Mouse (Mus musculus) kidney, adult 8-10 months (tissue): ENCODE measurements at regions not wholly inside any gene's neighbourhood (a gene's known extent, or its start where the extent isn't known, plus 50 kb on each side); places are given as distances from the start of the nearest gene placed in this dataset.

Experiments used
- DNase-seq, 2 experiments: peaks; one replicate each; pipeline ENCODE4 v3.0.0; 2022

DNA sequence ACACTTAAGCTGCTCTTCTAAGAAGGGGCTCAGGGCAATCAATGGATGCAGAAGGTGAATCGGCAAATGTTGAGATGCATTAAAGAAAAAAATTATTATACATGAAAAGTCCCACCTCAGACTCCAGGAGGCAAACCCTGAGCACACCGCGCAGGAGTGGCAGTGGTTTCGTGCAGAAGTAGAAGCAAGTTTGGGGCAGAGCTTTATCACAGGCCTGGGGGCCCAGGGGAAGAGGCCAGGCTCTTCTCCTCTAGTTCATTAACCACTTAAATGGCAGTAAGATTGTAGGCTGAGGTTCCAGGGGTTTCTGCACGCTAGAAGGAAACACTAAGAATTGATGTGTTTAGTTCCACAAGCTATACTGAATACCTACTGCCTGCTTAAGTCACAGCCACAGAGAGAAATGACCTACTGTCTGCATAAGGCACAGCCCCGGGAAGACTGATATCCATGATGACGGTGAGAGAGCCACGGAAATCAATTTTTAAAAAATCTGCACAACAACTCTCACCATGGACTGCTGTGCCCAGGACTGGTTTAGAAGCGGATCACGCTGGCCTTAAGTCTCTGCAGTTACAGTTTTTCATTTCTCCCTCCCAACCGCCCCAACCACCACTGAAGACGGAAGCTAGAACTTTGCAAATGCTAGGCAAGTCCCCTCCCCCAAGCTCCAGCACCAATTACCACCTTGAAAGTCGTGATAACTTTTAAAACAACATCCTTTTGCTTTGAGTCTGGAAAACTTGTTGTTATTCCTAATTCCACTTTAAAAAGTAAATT is 132.2 kb upstream of the Lef1 start:
- no peak for DNase-seq

DNA sequence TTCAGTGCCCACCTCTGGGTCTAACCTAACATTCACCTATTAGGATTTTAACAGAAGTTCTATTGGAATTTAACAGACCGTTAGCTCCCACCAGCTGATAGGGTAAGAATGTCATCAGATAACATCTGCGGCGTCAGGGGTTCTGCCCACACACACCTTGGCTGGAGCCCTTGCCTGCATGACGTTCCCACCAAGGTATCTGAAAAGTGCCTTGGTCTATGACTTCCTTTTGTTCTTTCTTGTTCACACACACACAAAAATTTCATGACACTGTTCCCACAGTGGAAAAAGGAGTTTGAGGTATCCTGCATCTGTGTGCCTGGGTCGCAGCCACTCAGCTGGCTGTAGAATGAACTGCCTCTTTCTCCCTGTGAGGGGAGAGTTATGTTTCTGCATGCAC is 134.1 kb upstream of the Lef1 start:
- DNase-seq, result no peak

DNA sequence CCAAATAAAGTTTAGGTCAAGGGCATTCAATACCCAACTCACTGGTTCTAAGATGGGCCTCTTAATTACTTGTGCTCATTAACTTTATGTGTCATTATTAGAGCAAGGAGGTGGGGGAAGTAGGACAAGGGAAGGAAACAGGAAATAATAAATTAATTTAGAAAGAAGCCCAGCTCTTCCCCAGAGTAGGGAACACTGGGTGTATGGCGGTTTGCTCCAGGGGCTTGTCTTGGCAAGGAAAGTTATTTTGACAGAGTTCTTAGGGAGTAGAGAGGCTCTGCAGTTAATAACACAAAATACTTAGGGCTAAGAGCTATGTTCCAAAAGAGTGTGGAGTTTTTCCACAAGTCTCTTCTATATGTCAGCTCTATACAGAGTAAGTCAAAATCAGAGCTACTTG is 135.0 kb upstream of the Lef1 start:
- no peak for DNase-seq

DNA sequence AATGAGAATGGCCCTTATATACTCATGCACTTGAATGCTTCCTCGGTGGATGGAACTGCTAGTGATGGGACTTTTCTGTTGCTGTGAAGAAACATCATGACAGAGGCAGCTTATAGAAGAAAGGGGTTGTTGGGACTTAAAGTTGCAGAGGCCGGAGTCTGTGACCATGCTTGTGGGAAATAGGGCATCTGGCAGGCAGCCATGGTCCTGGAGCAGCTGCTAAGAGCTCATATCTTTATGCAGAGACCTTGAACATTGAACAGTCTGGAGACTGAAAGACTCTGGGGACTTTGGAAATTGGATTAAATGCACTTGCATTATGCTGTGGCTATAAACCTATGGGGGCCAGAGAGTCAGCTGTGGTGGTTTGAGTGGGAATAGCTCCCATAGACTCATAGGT is 138.1 kb upstream of the Lef1 start:
- no peak for DNase-seq

DNA sequence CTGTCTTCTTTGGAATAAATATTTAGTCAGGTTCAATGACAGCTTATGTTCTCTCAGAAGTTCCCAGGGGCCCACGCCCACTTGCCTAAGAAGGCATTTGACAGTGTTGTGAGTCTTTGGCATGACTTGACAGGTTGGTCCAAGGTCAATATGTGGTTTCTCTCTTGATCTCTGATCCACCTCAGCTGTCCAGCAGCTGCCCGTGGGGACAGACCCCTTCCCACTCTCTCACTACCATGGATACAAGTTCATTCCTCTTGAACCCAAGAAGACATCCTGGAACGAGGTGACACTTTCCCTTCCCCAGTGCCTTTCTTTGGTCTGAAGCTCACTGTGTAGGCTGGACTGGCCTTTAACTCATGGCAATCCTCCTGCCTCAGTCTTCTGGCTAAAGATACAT is 145.0 kb upstream of the Lef1 start:
- DNase-seq, result no peak

DNA sequence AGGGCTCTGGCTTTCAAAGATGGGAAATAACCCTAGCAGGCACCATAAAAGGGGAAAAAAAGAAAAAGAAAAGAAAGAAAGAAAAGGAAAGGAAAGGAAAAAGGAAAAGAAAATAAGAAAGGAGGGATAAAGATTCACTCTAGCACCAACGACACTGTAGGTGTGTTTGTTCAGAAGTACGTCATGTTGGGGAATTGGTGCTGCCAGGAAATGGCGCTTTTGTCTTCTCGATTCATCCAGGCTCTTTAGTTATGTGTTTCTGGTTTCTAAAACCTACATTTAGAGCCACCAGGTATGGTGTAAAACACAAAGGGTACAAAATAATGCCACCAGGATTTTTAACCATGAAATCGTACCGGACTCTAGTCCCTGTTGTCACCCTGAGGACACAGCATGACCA is 146.2 kb upstream of the Lef1 start:
- no peak for DNase-seq

DNA sequence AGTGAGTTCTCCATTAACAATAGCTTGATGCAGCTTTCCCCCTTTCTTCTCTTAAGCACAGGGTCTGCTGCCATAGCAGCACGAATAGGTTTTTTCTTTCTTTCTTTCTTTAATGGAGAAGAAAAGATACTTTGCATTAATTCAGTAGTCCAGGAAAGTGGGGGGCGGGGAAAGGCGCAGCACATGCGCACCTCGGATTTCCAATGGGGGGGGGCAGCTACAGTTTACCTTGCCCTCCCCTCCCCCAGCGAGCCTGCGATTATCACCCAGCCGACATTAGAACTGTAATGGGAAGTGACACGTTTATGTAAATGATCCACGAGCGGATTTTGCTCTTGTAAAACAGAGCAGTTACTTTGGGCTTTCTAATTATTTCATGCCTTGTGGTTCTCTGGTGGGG is 146.6 kb upstream of the Lef1 start:
- DNase-seq, result no peak

DNA sequence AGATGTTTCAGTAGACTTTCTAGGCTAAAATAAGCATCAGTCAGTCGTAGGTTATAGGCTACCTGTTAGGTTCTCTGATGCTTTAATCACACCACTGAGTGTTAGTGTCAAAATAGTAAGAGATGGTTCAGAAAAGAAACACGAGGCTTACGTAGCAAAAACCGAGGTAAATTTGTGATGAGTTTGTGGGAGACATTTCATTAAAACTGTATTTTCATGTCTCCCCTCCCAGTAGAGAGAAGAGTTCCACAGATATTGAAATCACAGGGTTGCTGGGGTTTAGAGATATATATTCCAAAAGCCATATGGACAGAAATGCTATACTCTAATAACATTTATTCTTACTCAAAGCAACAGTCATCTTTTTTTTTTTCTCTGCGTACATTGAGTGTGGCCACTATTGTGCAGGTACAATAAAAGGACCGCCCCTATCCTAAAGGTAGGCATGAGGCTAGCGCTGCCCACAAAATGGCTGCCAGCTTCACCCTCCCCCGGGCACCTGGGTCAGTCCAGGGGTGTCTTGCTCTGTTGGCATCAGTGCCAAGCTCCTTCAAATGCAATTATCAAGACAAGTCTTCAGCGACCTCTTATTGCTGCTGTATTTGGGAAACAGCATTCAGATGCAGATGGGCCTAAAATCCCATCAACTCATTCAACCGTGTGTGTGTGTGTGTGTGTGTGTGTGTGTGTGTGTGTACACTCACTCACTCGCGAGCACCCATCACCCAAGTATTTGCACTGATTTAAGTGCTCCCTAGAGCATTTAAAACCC is 147.4 kb upstream of the Lef1 start:
- no peak for DNase-seq

DNA sequence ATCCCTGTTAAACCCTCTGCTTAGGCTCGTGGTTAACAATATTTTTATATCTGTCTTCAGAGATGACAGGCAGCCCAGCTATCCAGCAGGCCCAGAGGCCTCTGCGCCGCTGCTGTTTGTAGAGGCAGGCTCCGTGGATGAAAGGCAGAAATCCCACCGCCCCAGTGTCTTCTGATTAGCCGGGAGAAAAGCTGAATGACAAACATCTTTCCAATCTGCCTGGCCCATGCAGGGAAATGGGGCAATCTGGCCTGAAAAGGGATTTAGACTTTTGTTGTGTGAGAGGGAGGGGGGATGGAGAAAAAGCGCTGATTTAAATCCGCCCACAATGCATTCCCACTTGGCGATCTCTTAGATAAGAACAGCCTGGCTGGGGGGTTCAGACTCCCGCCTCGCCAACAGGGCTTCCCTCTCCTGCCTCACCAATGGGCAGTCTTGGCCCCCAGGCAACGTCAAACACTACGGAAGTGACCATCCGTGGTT is 148.1 kb upstream of the Lef1 start:
- no peak for DNase-seq

DNA sequence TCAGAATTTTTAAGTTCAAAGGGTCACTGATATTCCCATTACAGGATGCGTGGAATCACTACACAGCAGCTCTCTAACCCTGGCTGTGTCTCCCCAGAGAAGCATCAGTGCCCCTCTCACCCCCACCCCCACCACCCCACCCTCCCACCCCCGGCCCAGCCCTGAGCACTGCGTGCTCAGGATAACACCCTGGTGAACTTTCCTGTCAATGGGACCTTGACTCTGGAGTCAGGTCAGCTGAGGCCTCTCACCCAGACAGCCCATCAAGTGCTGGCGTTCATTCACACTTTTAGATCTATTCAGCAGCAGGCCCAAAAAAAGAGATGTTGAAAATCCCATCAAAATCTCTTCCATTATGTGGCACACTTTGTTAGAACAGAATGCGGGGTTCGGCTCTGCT is 148.6 kb upstream of the Lef1 start:
- DNase-seq, result no peak

DNA sequence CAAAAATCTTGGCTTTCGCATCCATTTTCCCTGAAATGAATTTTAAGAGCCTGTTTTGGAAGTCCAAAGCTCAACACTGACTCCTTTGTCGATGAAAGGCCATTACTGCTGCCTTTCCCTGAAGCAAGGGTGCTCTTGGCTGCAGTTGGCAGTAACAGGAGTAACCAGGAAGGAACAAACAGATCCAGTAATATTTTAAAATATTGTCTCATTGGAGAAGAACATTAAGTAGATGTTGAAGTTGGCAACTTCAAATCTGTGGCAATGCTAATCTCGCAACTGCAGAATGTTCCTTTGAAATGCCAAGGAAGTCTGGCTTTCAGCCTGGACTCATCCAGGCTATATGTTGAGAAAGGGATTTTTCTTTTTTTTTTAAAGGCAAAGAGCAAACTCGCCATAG is 154.3 kb upstream of the Lef1 start:
- DNase-seq, result no peak

DNA sequence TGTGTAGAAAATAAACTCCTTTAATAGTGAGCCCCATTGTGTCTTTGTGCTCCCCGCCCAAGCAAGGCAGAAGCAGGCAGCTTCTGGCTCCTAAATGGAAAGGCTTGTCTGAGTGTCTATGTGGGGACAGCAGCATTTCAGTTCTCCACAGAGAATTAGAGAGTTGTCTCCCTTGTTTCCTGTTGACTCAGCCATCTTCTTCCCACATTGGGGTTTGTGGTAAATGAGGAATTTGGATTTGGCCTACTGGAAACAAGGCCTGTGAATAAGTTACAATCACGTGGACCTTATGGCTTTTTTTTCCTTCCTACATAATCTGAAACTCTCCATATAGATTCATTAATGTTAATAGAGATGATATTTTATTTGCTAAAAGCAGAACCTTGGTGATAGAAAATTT is 158.9 kb upstream of the Lef1 start:
- no peak for DNase-seq

DNA sequence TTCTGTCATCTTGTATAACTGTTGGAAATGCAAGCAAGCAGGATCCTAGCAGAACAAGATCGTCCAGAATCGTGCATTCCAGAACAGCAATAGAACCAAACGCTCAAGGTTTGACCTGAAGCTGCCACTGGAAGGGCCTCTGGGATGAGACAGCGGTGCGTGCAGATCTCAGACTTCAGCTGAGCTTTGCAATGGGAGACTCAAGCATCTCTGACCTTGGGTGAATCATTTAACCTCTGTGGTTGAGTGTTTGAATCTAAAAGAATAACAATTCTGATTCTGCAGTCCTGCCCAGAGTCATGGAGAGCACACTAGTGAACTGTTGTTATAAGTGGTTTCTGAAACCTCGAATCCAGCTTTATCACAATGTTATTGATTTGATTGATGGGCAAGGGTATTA is 159.4 kb upstream of the Lef1 start:
- DNase-seq, result no peak

DNA sequence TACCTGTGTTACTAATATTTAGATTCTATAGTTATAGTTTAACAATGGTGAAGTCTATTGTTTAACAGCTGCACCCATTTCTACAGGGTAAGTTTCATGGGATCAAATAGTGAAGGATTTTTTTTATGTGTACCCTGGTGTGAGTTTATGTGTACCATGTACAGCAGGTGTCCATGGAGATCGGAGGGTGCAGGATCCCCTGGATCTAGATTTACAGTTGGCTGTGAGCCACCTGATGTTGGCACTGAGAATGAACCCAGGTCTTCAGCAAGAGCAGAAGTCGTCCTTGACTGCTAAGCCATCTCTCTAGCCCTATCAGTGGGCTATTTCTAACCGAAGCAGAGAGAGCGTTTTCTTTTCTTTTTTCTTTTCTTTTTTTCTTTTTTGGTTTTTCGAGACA is 162.4 kb upstream of the Lef1 start:
- no peak for DNase-seq

DNA sequence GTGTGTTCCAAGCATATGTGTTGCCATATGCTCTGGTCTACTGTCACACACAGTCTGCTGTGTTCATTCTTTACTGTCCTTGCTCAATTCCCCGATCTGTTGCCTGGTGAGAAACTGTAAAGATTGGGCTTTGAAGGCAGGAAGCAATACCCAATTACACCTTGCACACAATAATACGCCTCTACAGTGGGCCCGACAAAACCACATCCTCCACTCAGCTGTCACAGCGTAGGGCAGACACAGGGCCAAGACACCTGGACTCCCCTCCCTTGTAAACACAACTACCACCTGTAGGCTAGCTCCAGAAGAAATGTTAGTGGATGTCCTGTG is 163.0 kb upstream of the Lef1 start:
- DNase-seq, result no peak

DNA sequence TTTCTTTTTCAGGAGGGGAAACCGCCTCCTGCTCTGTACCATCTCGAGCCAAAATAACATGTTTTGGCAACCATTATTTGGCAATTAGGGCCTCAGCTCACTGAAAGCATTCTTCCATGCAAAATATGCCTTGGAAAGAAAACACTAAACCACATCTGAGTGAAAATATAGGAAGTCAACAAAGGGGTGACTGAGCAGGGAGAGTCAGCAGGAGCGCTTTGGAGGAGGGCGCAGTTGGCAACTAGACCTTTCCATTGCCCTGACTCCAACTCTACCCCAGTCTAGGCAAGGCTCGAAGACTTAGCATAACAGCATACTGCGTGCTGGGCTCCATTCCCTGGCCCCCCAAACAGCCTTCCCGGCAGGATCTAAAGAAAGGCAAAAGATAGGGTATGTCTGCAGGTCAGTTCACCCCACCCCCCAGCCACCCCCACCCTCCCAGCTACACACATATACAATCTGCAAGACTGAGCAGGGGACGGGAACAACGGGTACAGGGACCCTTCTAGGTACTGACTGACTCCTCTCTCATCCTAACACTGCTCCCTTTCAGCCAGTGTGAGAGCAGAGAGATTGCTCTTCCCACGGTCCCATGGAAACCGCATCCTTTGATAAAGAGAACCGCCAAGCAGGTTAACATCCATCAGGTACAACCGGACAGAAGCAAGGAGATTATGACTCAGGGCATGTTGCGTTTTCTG is 163.5 kb upstream of the Lef1 start:
- DNase-seq, result no peak

DNA sequence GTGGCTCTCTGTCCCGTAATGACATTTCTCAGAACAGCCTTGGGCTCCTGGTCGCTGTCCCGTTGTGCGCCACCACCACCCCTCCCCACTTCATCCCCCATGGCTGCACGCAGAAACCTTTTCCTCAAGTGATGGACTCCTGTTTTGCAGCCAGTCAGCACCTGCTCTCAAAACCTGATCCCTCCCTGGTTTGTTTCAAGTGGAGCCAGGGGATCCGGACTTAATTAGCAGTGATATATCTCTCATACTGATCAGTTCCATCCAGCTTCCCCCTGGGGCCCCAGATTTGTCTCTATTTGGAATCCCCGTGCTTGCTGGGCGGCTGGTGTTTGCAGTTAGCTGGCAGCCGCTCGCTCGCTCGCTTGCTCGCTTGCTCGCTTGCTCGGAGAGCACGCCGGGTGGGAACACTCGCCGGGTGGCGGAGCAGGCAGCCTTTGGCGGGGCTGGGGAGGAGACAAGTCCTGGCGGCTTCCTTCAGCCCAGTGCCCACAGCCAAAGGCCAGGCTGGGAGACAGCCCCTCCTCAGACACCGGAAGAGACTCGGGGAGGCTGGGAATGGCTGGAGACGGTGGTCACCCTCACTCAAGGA is 164.3 kb upstream of the Lef1 start:
- peak in 1 of 2 experiments; percentile 2 for DNase-seq

DNA sequence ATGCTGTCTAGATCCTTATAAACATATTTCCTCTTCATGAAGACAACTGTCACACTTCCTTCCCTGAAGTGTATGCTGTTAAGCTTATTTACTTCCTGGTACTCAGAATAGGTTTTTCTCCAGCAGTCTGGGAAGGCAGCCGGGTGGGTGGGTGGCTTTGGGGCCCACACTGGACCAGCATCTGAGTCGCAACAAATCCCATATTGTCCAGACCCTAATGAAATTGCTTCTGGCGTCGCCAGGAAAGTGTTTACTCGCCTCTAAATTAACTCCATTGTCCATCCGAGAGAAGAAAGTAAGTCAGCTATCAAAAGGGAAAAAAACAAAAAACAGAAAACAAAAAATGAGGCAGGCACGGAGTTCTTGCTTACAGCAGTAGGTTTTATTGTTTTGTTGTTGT is 164.9 kb upstream of the Lef1 start:
- DNase-seq, result no peak

DNA sequence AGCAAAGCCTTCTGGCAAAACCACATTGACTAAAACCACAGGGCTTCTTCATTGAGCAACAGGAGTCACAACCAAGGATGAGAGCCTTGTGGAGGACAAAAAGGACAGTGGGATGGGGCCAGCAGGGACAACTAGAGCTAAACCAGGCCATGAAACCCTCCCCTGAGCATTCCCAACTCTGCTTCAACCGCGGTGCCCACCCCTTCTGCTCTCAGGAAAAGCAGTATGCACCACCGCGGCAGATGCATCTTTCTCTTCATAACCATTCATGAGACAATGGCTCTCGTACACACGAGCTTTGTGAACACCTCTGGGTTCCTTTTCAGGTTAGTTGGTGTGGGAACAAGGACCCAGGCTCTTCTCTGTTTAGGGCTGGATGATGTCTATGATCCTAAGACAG is 166.0 kb upstream of the Lef1 start:
- no peak for DNase-seq

DNA sequence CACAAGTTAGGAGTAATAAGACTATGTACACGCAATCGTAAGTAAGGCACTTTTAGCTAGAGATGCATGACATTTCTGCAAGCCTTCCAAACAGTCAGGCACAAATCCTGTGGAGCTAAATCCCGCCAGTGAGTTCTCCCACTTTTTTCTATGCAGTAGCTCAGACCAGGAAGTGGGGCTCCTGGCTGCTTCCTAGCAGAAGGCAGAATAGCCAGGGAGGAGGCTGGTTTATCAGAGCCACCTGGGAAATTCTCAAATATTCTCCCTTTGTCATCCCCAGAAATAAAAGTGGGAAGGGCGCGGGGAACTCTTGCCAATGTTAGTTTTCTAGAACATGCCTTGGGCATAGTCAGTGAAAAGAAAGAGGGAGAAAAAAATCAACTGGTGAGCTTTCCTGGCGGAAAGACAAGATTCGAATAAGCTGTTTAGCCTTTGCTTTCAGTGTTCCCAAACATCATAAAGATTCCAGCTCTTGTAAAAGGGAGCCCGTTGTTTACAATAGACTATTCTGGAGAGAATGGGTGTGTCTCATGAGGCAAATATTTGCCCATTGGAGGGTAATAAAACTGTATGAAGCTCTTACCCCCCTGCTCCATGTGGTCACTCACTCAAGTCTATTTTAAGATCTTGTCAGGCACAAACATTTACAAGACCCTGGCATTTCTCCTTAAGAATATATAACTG is 167.2 kb upstream of the Lef1 start:
- no peak for DNase-seq

DNA sequence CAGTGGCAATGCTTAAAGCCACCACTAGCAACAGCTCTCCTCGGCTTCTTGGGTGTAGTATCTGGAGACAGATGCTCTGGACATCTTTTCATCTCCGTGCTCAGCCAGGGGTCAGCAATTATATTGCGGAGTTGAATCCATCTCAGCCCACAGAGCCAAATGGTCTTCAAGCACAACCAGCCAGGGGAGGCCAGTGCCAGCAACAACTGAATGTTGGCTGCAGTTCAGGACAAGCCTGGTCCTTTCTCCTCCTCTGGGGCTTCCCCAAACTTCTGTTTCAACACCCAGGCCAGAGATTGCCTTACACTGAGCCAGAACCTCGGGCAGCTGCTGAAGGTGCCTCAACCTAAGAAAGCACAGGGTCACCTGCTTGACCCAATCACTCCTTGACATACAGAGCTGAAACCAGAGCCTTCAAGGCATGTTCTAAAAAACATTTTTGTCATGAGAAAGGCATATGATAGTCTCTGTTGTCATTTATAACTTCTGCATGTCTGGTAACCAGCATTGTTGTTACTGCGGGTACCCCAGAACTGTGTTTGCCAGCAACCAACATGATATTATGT is 169.9 kb upstream of the Lef1 start:
- no peak for DNase-seq

DNA sequence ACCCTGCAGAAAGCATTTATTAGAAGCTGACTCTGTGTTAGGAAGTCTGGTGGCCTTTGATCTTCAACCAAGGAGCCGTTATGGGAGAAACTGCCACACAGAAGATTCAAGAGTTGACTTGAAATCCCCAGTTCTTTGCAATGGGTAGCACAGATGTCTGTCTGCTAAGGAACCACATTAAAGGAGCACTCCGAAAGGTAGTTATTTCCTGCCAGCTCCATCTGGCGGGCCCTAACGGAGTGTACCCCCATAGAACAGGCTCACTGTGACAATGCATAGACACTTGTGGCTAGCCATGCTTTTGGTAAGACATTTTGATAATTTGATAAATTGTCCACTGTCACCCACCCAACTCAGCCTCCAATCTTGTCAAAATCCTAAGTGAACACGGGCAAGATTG is 173.3 kb upstream of the Lef1 start:
- DNase-seq, result no peak

DNA sequence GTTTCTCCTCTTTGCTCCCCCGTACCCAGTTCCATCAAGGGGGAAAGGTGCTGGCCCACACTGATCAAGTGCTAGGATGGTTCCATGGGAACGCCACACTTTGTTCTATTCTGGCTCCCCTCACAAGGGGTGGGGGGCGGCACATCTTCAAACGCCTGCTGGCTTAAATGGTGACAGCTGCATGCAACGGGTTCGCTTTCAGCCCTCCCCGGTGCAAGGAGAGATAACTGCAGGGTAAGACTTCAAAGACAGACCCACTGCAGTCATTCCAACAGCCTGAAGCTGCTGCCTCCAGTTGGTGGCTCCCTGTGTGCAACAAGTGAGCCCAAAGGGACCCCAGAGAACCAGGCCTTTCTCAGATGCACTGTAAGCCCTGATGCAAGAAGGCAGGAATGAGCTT is 173.9 kb upstream of the Lef1 start:
- no peak for DNase-seq
